ENCODE assay signal across 8 mouse cellular contexts in the genomic region with DNA sequence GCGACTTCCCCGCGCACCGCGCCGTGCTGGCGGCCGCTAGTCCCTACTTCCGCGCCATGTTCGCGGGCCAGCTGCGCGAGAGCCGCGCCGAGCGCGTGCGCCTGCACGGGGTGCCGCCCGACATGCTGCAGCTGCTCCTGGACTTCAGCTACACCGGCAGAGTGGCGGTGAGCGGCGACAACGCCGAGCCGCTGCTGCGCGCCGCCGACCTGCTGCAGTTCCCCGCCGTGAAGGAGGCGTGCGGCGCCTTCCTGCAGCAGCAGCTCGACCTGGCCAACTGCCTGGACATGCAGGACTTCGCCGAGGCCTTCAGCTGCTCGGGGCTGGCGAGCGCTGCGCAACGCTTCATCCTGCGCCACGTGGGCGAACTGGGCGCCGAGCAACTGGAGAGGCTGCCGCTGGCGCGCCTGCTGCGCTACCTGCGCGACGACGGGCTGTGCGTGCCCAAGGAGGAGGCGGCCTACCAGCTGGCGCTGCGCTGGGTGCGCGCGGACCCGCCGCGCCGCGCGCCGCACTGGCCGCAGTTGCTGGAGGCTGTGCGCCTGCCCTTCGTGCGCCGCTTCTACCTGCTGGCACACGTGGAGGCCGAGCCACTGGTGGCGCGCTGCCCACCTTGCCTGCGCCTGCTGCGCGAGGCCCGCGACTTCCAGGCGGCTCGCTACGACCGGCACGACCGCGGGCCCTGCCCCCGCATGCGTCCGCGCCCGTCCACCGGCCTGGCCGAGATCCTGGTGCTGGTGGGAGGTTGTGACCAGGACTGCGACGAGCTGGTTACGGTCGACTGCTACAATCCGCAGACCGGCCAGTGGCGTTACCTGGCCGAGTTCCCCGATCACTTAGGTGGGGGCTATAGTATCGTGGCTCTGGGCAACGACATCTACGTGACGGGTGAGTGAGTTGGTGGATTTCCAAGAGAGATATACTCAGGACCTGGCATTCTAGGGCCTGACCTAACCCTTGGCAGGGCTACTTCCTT. TPM values are rescaled to one million over a fixed set of nuclear protein-coding genes. Genes with fewer than 3 reads are reported as not detected.
DNase-seq lines count a peak whose midpoint lies in the region; ATAC-seq and TF ChIP-seq lines count a peak whose summit lies in the region.

No protein-coding gene starts in this region.

- H3K9ac ChIP-seq in intestine, embryonic 15.5 days = peak overlapping the region; percentile 65
- peak overlapping the region; percentile 65 for H3K9ac ChIP-seq in limb, embryonic 15.5 days
- H3K9ac ChIP-seq in midbrain, embryonic 15.5 days = peak overlapping the region; percentile 45
- H3K9ac ChIP-seq in stomach, postnatal 0 days (ENCODE audit: low read length) = peak overlapping the region; percentile 86

- peak overlapping the region; percentile 96 for H3K4me2 ChIP-seq in intestine, embryonic 15.5 days (replicated peaks)
- H3K4me2 ChIP-seq in limb, embryonic 15.5 days = peak overlapping the region; percentile 100
- H3K4me2 ChIP-seq in midbrain, embryonic 15.5 days = peak overlapping the region; percentile 98
- H3K4me2 ChIP-seq in stomach, postnatal 0 days (replicated peaks; ENCODE audit: low read depth) = peak overlapping the region; percentile 97

- ATAC-seq in intestine, embryonic 15.5 days = peak; percentile 79
- peak; percentile 68 for ATAC-seq in limb, embryonic 15.5 days (ENCODE audit: insufficient number of reproducible peaks, low FRiP score, low TSS enrichment, low read depth)
- ATAC-seq in midbrain, embryonic 15.5 days (replicated peaks) = peak; percentile 81
- peak; percentile 58 for ATAC-seq in stomach, postnatal 0 days (ENCODE audit: low FRiP score, low TSS enrichment)

- under 1% methylated on average over 104 of the region's 115 CpGs for WGBS in intestine, embryonic 15.5 days
- WGBS in limb, embryonic 15.5 days = under 1% methylated on average over 112 of the region's 115 CpGs
- WGBS in midbrain, embryonic 15.5 days = under 1% methylated on average over 115 of the region's 115 CpGs
- under 1% methylated on average over 106 of the region's 115 CpGs for WGBS in stomach, postnatal 0 days

- no peak for TF ChIP-seq EP300 in stomach, postnatal 0 days (optimal IDR thresholded peaks at IDR 0.05)

- peak; percentile 46 to 55 for DNase-seq in kidney, adult 8-10 months
- no peak for DNase-seq in kidney, postnatal 4 days
- DNase-seq in cerebellum, adult 9-11 months = peak; percentile 84
- DNase-seq in gastrocnemius, adult 2 months = peak; percentile 91
- DNase-seq in stomach, postnatal 0 days (ENCODE audit: low spot score) = peak; percentile 74

- intact Hi-C loops in gastrocnemius, adult 2 months (cut with DNase I) = loop anchor here (1.0 kb wide), 1 partner anchor 26 kb away; no protein-coding TSS in a partner anchor

- no peaks in the 10 kb centered on the region for H3K9me3 ChIP-seq in intestine, embryonic 15.5 days
- no peaks in the 10 kb centered on the region for H3K9me3 ChIP-seq in limb, embryonic 15.5 days
- no peaks in the 10 kb centered on the region for H3K9me3 ChIP-seq in midbrain, embryonic 15.5 days
- no peaks in the 10 kb centered on the region for H3K9me3 ChIP-seq in stomach, postnatal 0 days (ENCODE audit: control insufficient read depth, low read length)

- peaks cover 38% of the 10 kb centered on the region for H3K4me1 ChIP-seq in intestine, embryonic 15.5 days (replicated peaks)
- peaks cover 50% of the 10 kb centered on the region for H3K4me1 ChIP-seq in limb, embryonic 15.5 days
- H3K4me1 ChIP-seq in midbrain, embryonic 15.5 days = peaks cover 37% of the 10 kb centered on the region
- 0 out of 2 replicates have a peak, but pooled peaks cover 4% of the 10 kb centered on the region for H3K4me1 ChIP-seq in stomach, postnatal 0 days (replicated peaks; ENCODE audit: control insufficient read depth, insufficient read depth)

- H3K27ac ChIP-seq in gastrocnemius, adult 2 months = peak overlapping the region; percentile 98
- peak overlapping the region; percentile 91 for H3K27ac ChIP-seq in intestine, embryonic 15.5 days
- peak overlapping the region; percentile 95 for H3K27ac ChIP-seq in limb, embryonic 15.5 days
- H3K27ac ChIP-seq in midbrain, embryonic 15.5 days = peak overlapping the region; percentile 78
- peak overlapping the region; percentile 98 for H3K27ac ChIP-seq in stomach, postnatal 0 days (replicated peaks)

- H3K27me3 ChIP-seq in intestine, embryonic 15.5 days (replicated peaks) = no peaks in the 10 kb centered on the region
- no peaks in the 10 kb centered on the region for H3K27me3 ChIP-seq in limb, embryonic 15.5 days
- H3K27me3 ChIP-seq in midbrain, embryonic 15.5 days (replicated peaks) = peaks cover 26% of the 10 kb centered on the region; the same call in 1 of the 2 replicates
- H3K27me3 ChIP-seq in stomach, postnatal 0 days (ENCODE audit: control insufficient read depth, insufficient read depth, low read length) = no peaks in the 10 kb centered on the region

- no peak for TF ChIP-seq CTCF in gastrocnemius, adult 2 months (IDR thresholded peaks at IDR 0.05)
- TF ChIP-seq CTCF in stomach, postnatal 0 days (IDR thresholded peaks at IDR 0.05; ENCODE audit: low read depth) = no peak

- peak overlapping the region; percentile 90 for H3K4me3 ChIP-seq in gastrocnemius, adult 2 months
- H3K4me3 ChIP-seq in intestine, embryonic 15.5 days (replicated peaks) = peak overlapping the region; percentile 79
- H3K4me3 ChIP-seq in limb, embryonic 15.5 days = peak overlapping the region; percentile 92
- H3K4me3 ChIP-seq in midbrain, embryonic 15.5 days = peak overlapping the region; percentile 69
- peak overlapping the region; percentile 79 for H3K4me3 ChIP-seq in stomach, postnatal 0 days (ENCODE audit: low read depth, low read length)

- H3K36me3 ChIP-seq in intestine, embryonic 15.5 days = no peaks in the 10 kb centered on the region
- peaks cover 23% of the 10 kb centered on the region for H3K36me3 ChIP-seq in limb, embryonic 15.5 days
- H3K36me3 ChIP-seq in midbrain, embryonic 15.5 days (replicated peaks) = no peaks in the 10 kb centered on the region
- H3K36me3 ChIP-seq in stomach, postnatal 0 days (ENCODE audit: control insufficient read depth, insufficient read depth, low read length) = peaks cover 4% of the 10 kb centered on the region; the same call in 1 of the 2 replicates

RNA-seq across cellular contexts. Expression of a gene that starts 0.8 kb away (rescaled TPM):
- 100 to 1,000 TPM in 1 of 2 experiments, 10 to 100 TPM in 1; 92.5 to 125 TPM for total RNA-seq in gastrocnemius, adult 2 months (2021)
- 10.6 and 10.9 TPM in 2 replicates for polyA plus RNA-seq in intestine, embryonic 15.5 days (2015; fragmentation: Nextera tagmentation; extraction: Ambion mirVana)
- polyA plus RNA-seq in limb, embryonic 15.5 days (2015; fragmentation: Nextera tagmentation; extraction: Ambion mirVana) = 16.2 and 19.7 TPM in 2 replicates
- polyA plus RNA-seq in midbrain, embryonic 15.5 days (2015; fragmentation: Nextera tagmentation; extraction: Ambion mirVana) = 3.6 and 4.0 TPM in 2 replicates
- polyA plus RNA-seq in stomach, postnatal 0 days (2015; fragmentation: Nextera tagmentation; extraction: Ambion mirVana) = 11.2 and 11.9 TPM in 2 replicates

RNA-seq across cellular contexts. Expression of a gene that starts 13.3 kb away (rescaled TPM):
- 1 to 10 TPM; 4.5 to 4.6 TPM for total RNA-seq in gastrocnemius, adult 2 months (2021)
- 20.4 and 21.0 TPM in 2 replicates for polyA plus RNA-seq in intestine, embryonic 15.5 days (2015; fragmentation: Nextera tagmentation; extraction: Ambion mirVana)
- polyA plus RNA-seq in limb, embryonic 15.5 days (2015; fragmentation: Nextera tagmentation; extraction: Ambion mirVana) = 28.4 and 34.2 TPM in 2 replicates
- 22.5 and 22.7 TPM in 2 replicates for polyA plus RNA-seq in midbrain, embryonic 15.5 days (2015; fragmentation: Nextera tagmentation; extraction: Ambion mirVana)
- 12.4 and 12.7 TPM in 2 replicates for polyA plus RNA-seq in stomach, postnatal 0 days (2015; fragmentation: Nextera tagmentation; extraction: Ambion mirVana)

RNA-seq across cellular contexts. Expression of a gene that starts 18.1 kb away (rescaled TPM):
- total RNA-seq in gastrocnemius, adult 2 months (2021) = 1 to 10 TPM; 2.4 to 3.3 TPM
- 15.6 and 19.0 TPM in 2 replicates for polyA plus RNA-seq in intestine, embryonic 15.5 days (2015; fragmentation: Nextera tagmentation; extraction: Ambion mirVana)
- polyA plus RNA-seq in limb, embryonic 15.5 days (2015; fragmentation: Nextera tagmentation; extraction: Ambion mirVana) = 17.2 and 19.5 TPM in 2 replicates
- 22.1 and 23.9 TPM in 2 replicates for polyA plus RNA-seq in midbrain, embryonic 15.5 days (2015; fragmentation: Nextera tagmentation; extraction: Ambion mirVana)
- 10.1 and 10.6 TPM in 2 replicates for polyA plus RNA-seq in stomach, postnatal 0 days (2015; fragmentation: Nextera tagmentation; extraction: Ambion mirVana)

RNA-seq across cellular contexts. Expression of a gene that starts 20.6 kb away (rescaled TPM):
- total RNA-seq in gastrocnemius, adult 2 months (2021) = 10 to 100 TPM; 31.1 to 32.5 TPM
- 31.2 and 32.0 TPM in 2 replicates for polyA plus RNA-seq in intestine, embryonic 15.5 days (2015; fragmentation: Nextera tagmentation; extraction: Ambion mirVana)
- polyA plus RNA-seq in limb, embryonic 15.5 days (2015; fragmentation: Nextera tagmentation; extraction: Ambion mirVana) = 45.6 and 50.9 TPM in 2 replicates
- 38.3 and 39.5 TPM in 2 replicates for polyA plus RNA-seq in midbrain, embryonic 15.5 days (2015; fragmentation: Nextera tagmentation; extraction: Ambion mirVana)
- polyA plus RNA-seq in stomach, postnatal 0 days (2015; fragmentation: Nextera tagmentation; extraction: Ambion mirVana) = 22.2 and 23.5 TPM in 2 replicates

RNA-seq across cellular contexts. Expression of a gene that starts 29.0 kb away (rescaled TPM):
- total RNA-seq in gastrocnemius, adult 2 months (2021) = under 1 TPM; 0.53 to 0.59 TPM
- 0.19 and 0.44 TPM in 2 replicates for polyA plus RNA-seq in intestine, embryonic 15.5 days (2015; fragmentation: Nextera tagmentation; extraction: Ambion mirVana)
- 0.81 and 1.7 TPM in 2 replicates for polyA plus RNA-seq in limb, embryonic 15.5 days (2015; fragmentation: Nextera tagmentation; extraction: Ambion mirVana)
- 1.5 and 1.6 TPM in 2 replicates for polyA plus RNA-seq in midbrain, embryonic 15.5 days (2015; fragmentation: Nextera tagmentation; extraction: Ambion mirVana)
- 0.12 and 0.16 TPM in 2 replicates for polyA plus RNA-seq in stomach, postnatal 0 days (2015; fragmentation: Nextera tagmentation; extraction: Ambion mirVana)

Comparison
In these comparisons a context has a peak if more than half of its experiments do, and no peak if none do; other contexts are left out.
1. DNase-seq: peak in kidney, adult 8-10 months (2 of 2), cerebellum, adult 9-11 months (single experiment), gastrocnemius, adult 2 months (single experiment) and stomach, postnatal 0 days (single experiment); none in kidney, postnatal 4 days (0 of 2).
2. Peak in every context shown above with its lines, with median percentiles within 50 percentile points of each other: H3K27ac ChIP-seq, H3K4me3 ChIP-seq, ATAC-seq, H3K4me2 ChIP-seq and H3K9ac ChIP-seq.